Mouse (Mus musculus): ENCODE measurements around the gene Il6st. TPM values are rescaled to one million over a fixed set of nuclear protein-coding genes. Genes with fewer than 3 reads are reported as not detected.

Gene Il6st
- total RNA-seq, 2 experiments from 2014 or later = 1.8 to 2.3 TPM

DNA sequence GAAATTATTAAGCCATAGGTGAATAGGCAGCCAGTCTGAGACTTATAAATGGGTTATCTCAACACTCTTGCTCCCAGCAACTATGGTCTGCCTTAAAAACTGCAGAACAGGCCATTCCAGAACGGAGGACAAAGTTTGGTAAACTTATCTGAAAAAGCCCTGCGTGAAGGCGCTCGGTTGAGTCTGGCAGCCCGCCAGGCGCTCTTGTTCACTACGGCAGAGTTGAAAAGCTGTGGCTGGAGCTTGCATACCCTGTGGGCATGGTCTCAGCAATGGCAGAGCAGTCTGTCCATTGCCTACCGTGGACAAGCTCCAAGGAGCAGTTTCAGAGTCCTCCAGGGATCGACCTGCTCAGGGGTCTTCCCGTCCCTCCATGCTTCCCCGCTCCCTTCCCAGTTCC, 47.4 kb downstream of the Il6st start:
- peak; percentile 14; the same call in 1 of the 2 replicates for ATAC-seq (replicated peaks; ENCODE audit: low FRiP score, low TSS enrichment, poor library complexity, severe bottlenecking)

DNA sequence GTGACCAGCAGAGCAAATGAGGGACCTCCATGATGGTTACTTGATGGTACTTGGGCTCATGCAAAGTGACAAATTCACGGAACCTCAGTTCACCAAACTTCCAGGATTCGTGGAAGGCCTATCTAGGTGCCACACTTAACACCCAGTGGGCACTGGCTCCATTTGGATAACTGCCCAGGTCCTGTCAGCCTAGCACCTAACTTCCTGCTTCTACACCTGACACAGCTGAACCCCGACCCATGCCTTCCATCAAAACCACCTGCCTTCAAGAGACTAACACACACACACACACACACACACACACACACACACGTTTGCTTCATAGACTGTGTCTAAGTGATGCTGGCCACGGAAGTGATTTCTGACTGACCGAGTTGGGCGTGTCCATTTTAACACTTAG, 47.9 kb downstream of the Il6st start:
- ATAC-seq (replicated peaks; ENCODE audit: low FRiP score, low TSS enrichment, poor library complexity, severe bottlenecking) = no peak

DNA sequence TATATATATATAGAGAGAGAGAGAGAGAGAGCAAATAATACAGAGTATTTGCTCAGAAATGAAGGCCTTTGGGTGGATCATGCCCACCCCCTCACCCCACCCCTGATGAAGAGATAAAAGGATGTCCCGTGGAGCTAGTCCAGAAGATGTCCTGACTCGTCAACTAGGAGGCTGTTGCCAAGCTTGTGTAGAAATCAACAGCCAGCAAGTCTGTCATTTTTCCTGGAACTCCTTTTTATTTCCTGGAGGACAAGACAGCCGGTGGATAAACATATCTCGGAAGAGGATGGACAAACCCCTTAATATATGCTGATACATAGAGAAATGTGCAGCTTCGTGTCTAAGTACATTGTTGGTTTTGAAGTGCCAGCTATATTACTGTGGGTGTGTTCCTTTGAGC, 49.0 kb downstream of the Il6st start:
- no peak for ATAC-seq (replicated peaks; ENCODE audit: low FRiP score, low TSS enrichment, poor library complexity, severe bottlenecking)

DNA sequence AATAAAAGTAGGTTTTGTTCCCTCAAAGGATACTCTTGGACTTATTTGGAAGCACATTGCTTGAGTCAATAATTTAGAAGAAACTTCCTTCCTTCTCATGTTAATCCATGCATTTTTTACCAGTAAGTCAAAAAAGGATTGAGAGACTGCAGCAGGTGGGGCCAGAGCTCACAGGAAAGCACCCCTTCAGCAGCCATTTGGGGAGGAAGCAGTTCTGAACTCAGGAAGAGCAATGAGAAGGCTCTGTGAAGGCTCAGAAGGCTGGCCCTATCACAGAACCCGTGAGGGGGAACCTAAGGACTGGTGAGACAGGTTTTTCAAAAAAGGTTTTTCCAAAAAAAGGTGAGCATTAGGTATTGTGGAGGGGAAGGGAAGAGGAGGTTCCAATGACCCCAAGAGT, 50.7 kb downstream of the Il6st start:
- no peak for ATAC-seq (replicated peaks; ENCODE audit: low FRiP score, low TSS enrichment, poor library complexity, severe bottlenecking)

DNA sequence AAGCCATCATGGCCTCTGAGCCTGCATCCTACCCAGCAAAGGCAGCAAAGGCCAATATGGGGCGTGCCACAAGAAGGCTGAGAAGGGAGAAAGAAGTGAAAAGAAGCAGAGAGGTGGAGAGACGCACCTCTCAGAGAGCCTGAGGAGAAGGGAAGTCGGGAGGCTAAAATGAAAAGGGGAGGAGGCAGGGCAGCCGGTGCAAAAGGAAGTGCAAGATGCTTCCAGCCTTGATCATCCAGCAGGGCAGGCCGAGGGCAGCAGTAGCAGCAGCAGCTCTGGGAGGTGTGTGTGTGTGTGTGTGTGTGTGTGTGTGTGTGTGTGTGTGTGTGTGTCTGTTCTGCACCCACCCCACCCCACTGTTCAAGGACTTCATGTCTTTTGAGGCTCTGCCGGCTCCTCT, 58.4 kb downstream of the Il6st start:
- ATAC-seq (replicated peaks; ENCODE audit: low FRiP score, low TSS enrichment, poor library complexity, severe bottlenecking) = no peak

DNA sequence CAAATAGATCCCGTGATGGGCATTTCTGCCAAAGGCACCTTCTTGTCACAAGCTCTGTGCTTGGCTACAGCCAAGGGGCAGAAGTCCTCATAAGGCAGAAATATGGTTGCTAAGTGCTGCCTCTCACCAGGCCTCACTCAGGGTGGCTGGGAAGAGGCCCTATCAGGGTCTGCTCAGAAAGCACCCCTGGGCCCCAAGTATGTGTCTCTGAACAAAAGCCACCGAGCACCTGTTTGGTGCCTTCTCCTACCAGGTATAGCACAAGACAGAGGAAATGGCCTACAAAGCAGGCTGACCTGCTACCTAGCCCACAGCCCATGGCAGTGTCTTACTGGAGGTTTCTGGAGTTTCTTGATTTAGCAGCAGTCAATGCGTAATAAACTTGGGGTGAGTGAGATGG, 59.0 kb downstream of the Il6st start:
- ATAC-seq (replicated peaks; ENCODE audit: low FRiP score, low TSS enrichment, poor library complexity, severe bottlenecking) = no peak

DNA sequence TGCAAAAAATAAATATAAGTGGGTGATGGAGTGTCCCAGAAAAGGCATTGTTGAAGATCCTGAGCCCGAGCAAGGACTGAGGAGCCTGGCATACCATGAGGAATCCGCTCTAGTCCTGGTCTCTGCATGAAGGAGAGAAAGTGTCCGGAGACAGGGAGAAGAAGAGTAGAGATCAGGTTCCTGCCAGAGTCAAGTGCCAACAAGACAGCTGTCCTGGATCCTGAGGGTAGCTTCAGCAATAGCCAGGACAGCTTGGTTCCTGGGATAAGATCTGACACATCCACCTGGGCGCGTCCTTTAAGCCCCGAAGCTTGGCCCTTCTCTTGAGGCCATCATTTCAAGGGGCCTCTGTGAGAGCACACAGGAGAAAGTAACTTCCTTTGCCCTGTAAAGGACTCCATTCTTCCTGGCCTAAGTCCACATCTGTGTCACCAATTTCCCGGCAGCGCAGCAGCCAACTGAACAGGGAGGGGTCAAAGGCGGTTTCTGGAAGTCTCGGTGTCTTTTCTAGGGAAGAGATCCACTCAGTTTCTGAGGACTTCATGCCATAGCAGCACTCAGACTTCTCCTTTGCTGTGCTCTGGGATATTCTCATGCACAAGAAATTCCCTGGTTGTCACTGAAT, 59.6 kb downstream of the Il6st start:
- ATAC-seq (replicated peaks; ENCODE audit: low FRiP score, low TSS enrichment, poor library complexity, severe bottlenecking) = no peak

DNA sequence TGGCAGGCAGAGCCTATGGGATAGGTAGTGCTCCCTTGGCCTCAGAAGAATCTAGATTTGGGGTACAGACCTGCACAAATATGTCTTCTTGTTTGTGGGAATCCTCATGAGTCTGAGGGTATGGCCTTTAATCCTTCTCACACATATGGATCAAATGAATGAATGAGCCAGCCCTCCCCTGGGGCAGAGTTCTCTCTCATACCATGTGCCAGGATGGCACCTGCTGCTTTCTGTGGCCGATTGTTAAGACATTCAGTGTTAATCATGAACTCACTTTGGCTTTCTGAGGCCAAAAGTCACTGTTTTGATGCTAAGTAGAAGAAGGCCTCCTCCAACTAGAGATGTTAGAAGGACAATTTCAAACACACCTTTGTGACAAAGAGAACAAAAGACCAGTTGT, 63.3 kb downstream of the Il6st start:
- ATAC-seq (replicated peaks; ENCODE audit: low FRiP score, low TSS enrichment, poor library complexity, severe bottlenecking) = no peak

DNA sequence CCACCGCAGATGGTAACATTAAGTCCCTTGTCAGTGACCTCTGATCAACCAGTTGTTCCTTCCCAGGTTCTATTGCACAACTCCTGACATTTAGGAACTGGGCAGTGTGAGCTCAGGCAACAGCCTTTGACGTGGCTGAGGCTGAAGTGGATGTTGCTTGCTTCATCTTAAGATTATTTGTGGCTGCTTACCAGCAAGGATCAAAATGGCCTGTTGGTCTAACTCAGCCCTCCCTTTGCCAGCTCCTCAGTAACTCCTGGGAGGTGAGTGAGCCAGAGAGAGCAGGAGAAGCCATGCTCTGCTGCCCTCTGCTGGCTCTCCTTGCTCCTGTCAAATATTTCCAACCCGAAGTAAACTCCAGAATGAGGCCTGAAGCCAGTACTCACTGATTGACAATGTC, 66.0 kb downstream of the Il6st start:
- peak; percentile 91 for ATAC-seq (replicated peaks; ENCODE audit: low FRiP score, low TSS enrichment, poor library complexity, severe bottlenecking)

DNA sequence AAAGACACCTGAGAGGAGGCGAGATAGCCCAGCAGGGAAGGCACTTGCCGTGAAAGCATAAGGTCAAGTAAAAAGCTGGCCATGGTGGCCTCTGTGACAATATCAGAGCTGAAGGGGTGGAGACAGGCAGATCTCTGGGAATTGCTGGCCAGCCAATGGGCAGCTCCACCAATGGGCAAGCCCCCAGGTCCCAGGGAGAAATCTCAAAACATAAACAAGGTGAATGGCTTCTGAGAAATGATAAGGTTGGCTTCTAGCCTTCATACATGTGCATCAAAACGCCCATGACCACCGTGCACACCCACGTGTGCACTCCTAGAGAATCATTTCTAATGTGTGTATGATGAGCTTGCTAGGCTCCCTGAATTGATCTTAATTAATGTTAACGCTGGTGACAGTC, 68.4 kb downstream of the Il6st start:
- no peak for ATAC-seq (replicated peaks; ENCODE audit: low FRiP score, low TSS enrichment, poor library complexity, severe bottlenecking)

DNA sequence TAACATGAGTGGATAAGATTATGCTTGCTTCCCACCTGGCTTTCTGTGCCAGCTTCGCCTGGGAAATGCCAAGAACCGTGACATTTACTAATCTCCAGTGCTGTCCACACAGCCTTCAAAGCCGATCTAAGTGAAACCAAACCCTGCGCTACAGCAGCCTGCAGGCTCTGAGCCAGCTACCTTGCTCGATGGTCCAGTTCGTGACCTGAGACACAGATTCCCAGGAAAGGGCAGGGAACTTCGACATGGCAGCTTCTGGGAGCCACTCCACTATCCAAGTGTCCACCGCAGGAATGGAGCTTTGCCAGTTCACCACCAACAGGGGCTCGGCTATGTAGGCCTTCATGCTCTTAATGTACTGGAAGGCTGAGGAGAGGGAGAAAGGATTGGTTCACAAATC, 69.7 kb downstream of the Il6st start:
- ATAC-seq (replicated peaks; ENCODE audit: low FRiP score, low TSS enrichment, poor library complexity, severe bottlenecking) = no peak

DNA sequence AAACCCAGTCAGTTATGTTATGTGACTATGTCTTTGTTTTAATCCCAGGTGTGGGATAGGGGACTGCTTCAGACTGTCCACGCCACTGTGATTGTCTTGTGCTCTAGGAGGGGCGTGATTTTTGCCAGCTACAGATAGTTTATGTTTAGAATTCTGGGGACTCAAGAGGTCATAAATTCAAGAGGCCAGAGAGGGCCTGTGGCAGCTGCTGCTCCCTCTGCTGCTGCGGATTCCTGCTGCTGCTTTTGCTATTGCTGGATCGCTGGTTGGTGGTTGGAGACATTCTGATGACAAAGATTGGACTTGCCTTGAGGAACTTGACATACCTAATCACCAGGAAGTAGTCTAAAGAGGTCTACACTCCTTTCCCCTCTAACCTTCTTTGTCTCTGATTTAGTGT, 72.7 kb downstream of the Il6st start:
- ATAC-seq (replicated peaks; ENCODE audit: low FRiP score, low TSS enrichment, poor library complexity, severe bottlenecking) = 0 out of 2 replicates have a peak, but pooled peaks have one; percentile 1

DNA sequence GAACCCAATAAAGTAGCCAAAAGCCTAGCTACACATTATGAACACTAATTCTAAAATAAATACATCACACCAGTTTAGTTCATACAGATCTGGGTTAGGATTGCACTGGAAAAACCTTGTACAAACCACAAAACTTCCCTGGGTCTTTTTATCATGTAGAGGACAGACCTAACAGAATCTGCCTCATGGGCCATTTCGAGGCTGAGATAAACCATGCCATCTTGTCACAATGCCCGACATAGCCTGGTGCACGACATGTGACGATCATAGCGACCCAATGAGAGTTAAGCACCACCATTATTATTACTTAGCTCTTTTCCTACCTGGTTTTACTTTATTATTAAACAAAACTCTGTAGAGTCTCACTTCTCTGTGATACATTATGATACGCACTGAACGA, 73.2 kb downstream of the Il6st start:
- peak; percentile 69 for ATAC-seq (replicated peaks; ENCODE audit: low FRiP score, low TSS enrichment, poor library complexity, severe bottlenecking)

DNA sequence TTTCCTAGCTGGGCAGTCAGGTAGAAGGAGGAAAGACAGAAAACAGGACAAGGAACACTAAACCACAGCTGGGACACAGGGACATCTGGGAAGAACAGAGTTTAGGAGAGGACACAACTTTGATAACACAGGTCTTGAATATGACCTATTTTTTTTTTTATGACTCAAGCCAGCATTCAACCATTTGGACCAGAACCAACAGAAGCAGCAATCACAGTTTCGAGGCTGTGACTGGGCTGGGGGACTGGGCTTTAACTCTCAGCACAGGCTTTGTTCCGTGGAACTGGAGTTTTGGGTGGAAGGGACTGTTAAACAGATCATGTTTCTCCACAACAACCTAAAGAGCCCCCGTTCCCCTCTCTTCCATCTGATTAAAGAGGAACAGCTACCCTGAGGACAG, 76.7 kb downstream of the Il6st start:
- no peak for ATAC-seq (replicated peaks; ENCODE audit: low FRiP score, low TSS enrichment, poor library complexity, severe bottlenecking)

DNA sequence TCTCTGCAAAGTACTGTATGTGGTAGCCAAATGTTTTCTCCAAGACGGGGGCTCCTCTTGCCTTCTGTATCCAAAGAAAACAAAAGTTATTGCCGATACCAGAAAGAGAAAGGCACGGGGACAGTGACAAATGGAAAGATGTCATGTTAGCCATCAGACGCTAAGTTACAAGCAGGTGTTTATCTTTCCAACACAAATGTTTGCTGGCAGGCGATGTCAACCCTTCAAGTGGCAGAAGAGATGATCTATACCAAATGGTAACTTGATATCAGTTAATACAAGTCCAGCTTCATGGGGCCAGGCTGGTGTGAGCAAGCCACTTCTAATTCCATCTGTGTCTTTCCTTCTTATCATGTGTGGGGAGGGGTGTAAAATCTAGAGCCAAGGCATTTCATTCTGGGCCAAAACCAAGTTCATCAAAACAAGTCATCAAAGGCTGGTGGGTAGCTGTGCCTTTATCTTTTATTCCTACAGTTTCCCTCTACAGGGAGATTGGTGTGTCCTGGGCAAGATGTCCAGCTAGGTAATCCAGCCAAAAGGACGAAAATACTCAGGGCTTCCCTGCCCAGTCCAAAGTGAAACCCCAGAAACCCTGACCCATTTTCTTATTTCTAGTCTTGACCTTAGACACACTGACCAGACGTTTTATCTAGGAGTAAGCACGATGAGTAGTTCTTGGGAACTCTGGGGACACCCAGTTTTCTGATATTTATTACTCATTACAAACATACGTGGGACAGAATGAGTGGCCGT, 77.5 kb downstream of the Il6st start:
- peak; percentile 84 for ATAC-seq (replicated peaks; ENCODE audit: low FRiP score, low TSS enrichment, poor library complexity, severe bottlenecking)

DNA sequence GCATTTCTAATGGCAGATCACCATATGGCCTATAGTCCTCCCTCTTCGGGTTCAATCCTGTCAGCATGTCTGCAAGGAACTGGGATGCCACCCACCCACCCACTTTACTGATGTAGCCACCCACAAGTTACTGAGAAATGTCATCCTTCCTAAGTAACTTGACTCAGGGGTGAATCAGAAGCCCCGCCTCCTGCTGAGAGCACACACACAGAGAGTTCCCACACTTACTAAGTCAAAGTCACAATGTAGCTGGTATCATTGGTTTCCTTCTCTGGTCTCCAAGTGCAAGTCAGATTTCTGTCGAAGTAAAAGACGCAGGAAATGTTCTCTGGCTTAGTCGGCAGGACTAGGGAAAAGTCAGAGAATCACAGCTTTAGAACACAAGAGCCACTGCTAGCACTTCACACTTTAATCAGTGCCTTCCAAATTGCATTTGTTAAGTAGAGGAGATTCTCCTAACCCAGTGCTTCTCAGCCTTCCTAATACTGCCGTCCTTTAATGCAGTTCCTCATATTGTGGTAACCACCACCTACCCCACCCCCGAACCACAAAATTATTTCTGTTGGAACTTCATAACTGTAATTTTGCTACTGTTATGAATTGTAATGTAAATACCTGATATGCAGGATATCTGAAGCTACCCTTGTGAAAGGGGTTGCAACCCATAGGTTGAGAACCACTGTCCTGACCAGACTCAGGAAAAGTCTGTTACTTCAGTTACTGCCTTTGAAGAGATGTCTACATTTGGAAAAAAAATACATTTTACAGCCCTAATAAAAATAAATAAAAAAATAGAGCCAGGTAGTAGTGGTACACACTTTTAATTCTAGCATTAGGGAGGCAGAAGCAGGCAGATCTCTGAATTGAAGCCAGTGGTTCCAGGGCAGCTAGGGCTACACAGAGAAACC, 88.0 kb downstream of the Il6st start:
- peak; percentile 78 for ATAC-seq (replicated peaks; ENCODE audit: low FRiP score, low TSS enrichment, poor library complexity, severe bottlenecking)

DNA sequence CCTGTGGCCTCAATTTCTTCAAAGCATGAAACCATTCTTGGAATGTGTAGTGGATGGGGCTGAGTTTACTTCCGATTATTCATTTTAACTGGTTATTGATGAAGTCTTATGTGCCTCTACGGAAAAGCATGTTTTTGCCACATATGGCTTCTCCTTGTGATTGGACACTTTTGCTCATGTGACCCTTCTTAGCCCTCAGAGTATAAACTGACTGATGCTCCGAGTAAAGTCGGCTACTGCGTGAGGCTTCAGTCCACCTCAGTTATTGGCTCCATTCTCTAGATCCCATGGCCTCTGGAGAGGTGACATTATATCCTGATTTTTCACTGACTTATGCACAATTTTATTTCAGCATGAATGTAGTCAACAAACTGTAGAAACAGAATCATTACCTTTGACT, 89.4 kb downstream of the Il6st start:
- ATAC-seq (replicated peaks; ENCODE audit: low FRiP score, low TSS enrichment, poor library complexity, severe bottlenecking) = no peak

DNA sequence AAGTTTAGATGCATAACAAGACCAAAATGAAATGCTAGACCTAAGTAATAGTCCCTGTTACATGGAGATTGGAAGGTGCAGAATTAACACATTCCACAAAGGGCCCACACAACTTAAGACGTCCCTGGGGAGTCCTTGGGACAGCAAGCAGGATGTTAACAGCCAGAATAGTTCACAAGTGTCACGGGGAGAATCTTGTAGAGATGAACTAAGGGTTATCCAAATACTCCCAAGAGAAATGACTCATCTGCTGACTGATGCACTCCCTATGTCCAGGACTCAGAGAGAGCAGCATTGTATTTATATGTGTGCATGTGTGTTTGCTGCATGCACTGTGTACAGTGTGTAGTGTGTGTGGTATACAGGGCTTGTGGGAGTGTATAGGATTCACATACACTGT, 92.6 kb downstream of the Il6st start:
- ATAC-seq (replicated peaks; ENCODE audit: low FRiP score, low TSS enrichment, poor library complexity, severe bottlenecking) = no peak

Data from megakaryocyte-erythroid progenitor cell, adult 5-6 weeks (primary cell).